Mouse (Mus musculus): ENCODE measurements around the gene Col4a6. TPM values are rescaled to one million over a fixed set of nuclear protein-coding genes. Genes with fewer than 3 reads are reported as not detected.

The Col4a6 gene
- 4.7 and 5.4 TPM in 2 replicates for polyA plus RNA-seq (2015; fragmentation: Nextera tagmentation; extraction: Ambion mirVana)

GRCm38 (mm10) chrX:141473470-141474302, at the start of gene Col4a6:
TSS of gene Col4a6 (minus strand) at chrX:141474076.
- Histone ChIP-seq H3K9me3 (replicated peaks) (no peaks in the 10 kb centered on the region), H3K27ac (peak within 1 kb of the TSS; percentile 16; the same call in 1 of the 2 replicates), H3K9ac (peak within 1 kb of the TSS; percentile 56), H3K36me3 (no peaks in the 10 kb centered on the region), H3K27me3 (no peaks in the 10 kb centered on the region), H3K4me1 (replicated peaks) (no peaks in the 10 kb centered on the region), H3K4me2 (peak within 1 kb of the TSS; percentile 65), H3K4me3 (peak within 1 kb of the TSS; percentile 61)
- WGBS, result 16% methylated on average over 16 of the region's 16 CpGs
- ATAC-seq (replicated peaks; ENCODE audit: insufficient number of reproducible peaks, insufficient read depth, low FRiP score, low read depth), result no peak

DNA sequence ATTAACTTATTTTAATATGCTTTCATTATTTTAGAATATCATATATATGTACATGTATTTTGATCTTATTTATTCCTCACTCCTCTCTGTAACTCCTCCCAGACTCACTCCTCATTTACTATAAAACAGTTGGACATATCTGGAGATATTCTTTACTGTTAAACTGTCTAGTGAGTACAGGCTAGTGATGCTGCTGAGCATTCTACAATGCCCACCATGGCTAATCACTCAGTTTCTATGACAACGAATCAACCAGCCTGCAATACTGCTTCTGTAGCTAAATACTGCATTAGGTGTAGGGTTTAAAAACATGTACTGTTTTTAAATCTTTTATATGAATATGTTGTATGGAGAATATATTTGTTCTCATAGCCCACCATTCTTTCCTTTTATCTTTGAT, 29.2 kb upstream of the Col4a6 start:
- H3K4me1 ChIP-seq (replicated peaks), result no peaks in the 10 kb centered on the region
- H3K4me3 ChIP-seq, result no peak overlapping the region
- no peak overlapping the region for H3K9ac ChIP-seq
- no peaks in the 10 kb centered on the region for H3K9me3 ChIP-seq (replicated peaks)
- no peak for ATAC-seq (replicated peaks; ENCODE audit: insufficient number of reproducible peaks, insufficient read depth, low FRiP score, low read depth)
- no peaks in the 10 kb centered on the region for H3K27me3 ChIP-seq
- no peak overlapping the region for H3K27ac ChIP-seq
- no peaks in the 10 kb centered on the region for H3K36me3 ChIP-seq
- no peak overlapping the region for H3K4me2 ChIP-seq
- 91% methylated on average over 1 of the region's 1 CpGs for WGBS

GRCm38 (mm10) chrX:141494545-141494944, 20.7 kb upstream of the Col4a6 start:
- Histone ChIP-seq H3K36me3 (no peaks in the 10 kb centered on the region), H3K27ac (no peak overlapping the region), H3K4me2 (no peak overlapping the region), H3K4me1 (replicated peaks) (no peaks in the 10 kb centered on the region), H3K4me3 (no peak overlapping the region), H3K9ac (no peak overlapping the region), H3K9me3 (replicated peaks) (no peaks in the 10 kb centered on the region), H3K27me3 (no peaks in the 10 kb centered on the region)
- 73% methylated on average over 4 of the region's 4 CpGs for WGBS
- ATAC-seq (replicated peaks; ENCODE audit: insufficient number of reproducible peaks, insufficient read depth, low FRiP score, low read depth), result no peak

- Histone ChIP-seq H3K4me2 (peak overlapping the region; percentile 65), H3K36me3 (no peaks in the 10 kb centered on the region), H3K9ac (peak overlapping the region; percentile 53), H3K27me3 (no peaks in the 10 kb centered on the region), H3K4me3 (peak overlapping the region; percentile 61), H3K27ac (peak overlapping the region; percentile 82), H3K9me3 (replicated peaks) (no peaks in the 10 kb centered on the region), H3K4me1 (replicated peaks) (no peaks in the 10 kb centered on the region)
- peak; percentile 55; the same call in 1 of the 2 replicates for ATAC-seq (replicated peaks; ENCODE audit: insufficient number of reproducible peaks, insufficient read depth, low FRiP score, low read depth)
- WGBS, result 13% methylated on average over 14 of the region's 14 CpGs
Observed at GRCm38 (mm10) chrX:141475566-141476327, 1.9 kb upstream of the Col4a6 start.

GRCm38 (mm10) chrX:141475110-141475509, 1.2 kb upstream of the Col4a6 start, which contains the start of gene Col4a5:
TSS of gene Col4a5 (plus strand) at chrX:141475385.
- ATAC-seq (replicated peaks; ENCODE audit: insufficient number of reproducible peaks, insufficient read depth, low FRiP score, low read depth), result peak; percentile 81

DNA sequence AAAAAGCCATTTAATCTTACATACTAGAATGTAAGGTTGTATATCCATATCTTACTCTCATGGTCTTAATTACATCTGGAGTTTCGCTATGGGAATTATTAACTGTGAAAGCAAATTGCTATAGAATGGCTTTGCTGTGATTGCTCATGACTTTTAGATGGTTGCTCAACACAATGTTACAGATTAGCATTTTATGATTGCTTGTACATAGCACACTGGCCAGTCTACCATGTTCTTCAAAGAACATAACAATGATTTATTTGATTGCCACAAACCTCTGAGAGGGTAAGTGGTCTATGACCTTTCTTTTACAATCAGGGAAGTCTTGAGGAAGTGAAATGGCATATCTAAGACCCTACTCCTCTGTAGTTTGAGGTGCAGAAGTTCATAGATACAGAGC, 25.9 kb downstream of the Col4a6 start:
- Histone ChIP-seq H3K27me3 (no peaks in the 10 kb centered on the region), H3K4me2 (no peak overlapping the region), H3K36me3 (no peaks in the 10 kb centered on the region), H3K4me1 (replicated peaks) (no peaks in the 10 kb centered on the region), H3K9me3 (replicated peaks) (no peaks in the 10 kb centered on the region), H3K9ac (no peak overlapping the region), H3K4me3 (no peak overlapping the region), H3K27ac (no peak overlapping the region)
- WGBS, result 58% methylated on average over 1 of the region's 1 CpGs
- ATAC-seq (replicated peaks; ENCODE audit: insufficient number of reproducible peaks, insufficient read depth, low FRiP score, low read depth), result no peak

More at GRCm38 (mm10) chrX:141475110-141475509, 1.2 kb upstream of the Col4a6 start, which contains the start of gene Col4a5:
- Histone ChIP-seq H3K4me3 (peak within 1 kb of the TSS; percentile 61), H3K27me3 (no peaks in the 10 kb centered on the region), H3K27ac (peak within 1 kb of the TSS; percentile 82), H3K9ac (peak within 1 kb of the TSS; percentile 53), H3K4me2 (peak within 1 kb of the TSS; percentile 65), H3K9me3 (replicated peaks) (no peaks in the 10 kb centered on the region), H3K36me3 (no peaks in the 10 kb centered on the region), H3K4me1 (replicated peaks) (no peaks in the 10 kb centered on the region)
- WGBS, result 10% methylated on average over 13 of the region's 13 CpGs

DNA sequence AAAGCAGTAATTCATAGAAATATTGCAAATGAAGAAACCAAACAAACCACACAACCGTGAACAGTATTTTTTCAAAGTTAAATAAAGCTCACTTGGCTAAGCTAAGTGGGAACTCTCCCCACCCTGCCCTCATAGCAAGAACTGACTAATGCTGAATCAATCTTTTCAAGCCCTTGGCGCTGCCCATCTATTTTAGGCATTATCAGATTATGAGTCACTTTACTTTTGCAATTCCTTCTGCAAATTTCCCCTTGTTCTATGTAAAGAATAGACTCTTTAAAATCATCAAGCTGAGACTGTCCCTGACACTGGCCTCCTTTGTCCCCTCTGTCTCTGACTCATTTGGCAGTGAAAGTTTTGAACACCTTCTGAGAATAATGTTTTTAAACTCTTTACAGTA, 34.5 kb downstream of the Col4a6 start:
- Histone ChIP-seq H3K27ac (no peak overlapping the region), H3K4me1 (replicated peaks) (peaks cover 3% of the 10 kb centered on the region; the same call in 1 of the 2 replicates), H3K9ac (no peak overlapping the region), H3K27me3 (no peaks in the 10 kb centered on the region), H3K9me3 (replicated peaks) (no peaks in the 10 kb centered on the region), H3K4me2 (no peak overlapping the region), H3K36me3 (no peaks in the 10 kb centered on the region), H3K4me3 (no peak overlapping the region)
- ATAC-seq (replicated peaks; ENCODE audit: insufficient number of reproducible peaks, insufficient read depth, low FRiP score, low read depth), result no peak
- WGBS, result 45% methylated on average over 2 of the region's 2 CpGs

GRCm38 (mm10) chrX:141436780-141437179, 37.1 kb downstream of the Col4a6 start:
- 75% methylated on average over 6 of the region's 6 CpGs for WGBS
- Histone ChIP-seq H3K4me1 (replicated peaks) (peaks cover 3% of the 10 kb centered on the region; the same call in 1 of the 2 replicates), H3K27me3 (no peaks in the 10 kb centered on the region), H3K9ac (no peak overlapping the region), H3K27ac (no peak overlapping the region), H3K36me3 (no peaks in the 10 kb centered on the region), H3K4me3 (no peak overlapping the region), H3K9me3 (replicated peaks) (no peaks in the 10 kb centered on the region), H3K4me2 (no peak overlapping the region)
- no peak for ATAC-seq (replicated peaks; ENCODE audit: insufficient number of reproducible peaks, insufficient read depth, low FRiP score, low read depth)

DNA sequence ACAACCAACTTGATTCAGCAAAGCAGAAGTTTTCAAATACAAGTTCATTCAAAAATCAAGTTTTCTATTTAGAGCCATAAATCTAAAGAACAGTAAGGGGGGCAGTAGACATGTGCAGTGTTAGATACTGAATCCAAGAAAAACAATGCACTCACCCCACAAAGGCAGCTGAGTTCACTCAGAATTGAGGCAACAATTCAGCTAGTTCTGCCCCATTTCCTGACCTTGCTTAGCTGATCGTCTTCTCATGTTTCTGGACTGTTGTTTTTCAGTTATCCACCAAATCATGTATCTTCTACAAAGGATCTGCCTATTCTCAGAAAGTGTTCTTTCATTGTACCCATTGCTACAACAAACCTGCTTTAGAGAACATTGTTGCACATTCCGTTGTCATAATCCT, 58.6 kb downstream of the Col4a6 start:
- no peak for ATAC-seq (replicated peaks; ENCODE audit: insufficient number of reproducible peaks, insufficient read depth, low FRiP score, low read depth)
- H3K36me3 ChIP-seq, result no peaks in the 10 kb centered on the region
- no peak overlapping the region for H3K4me3 ChIP-seq
- no peaks in the 10 kb centered on the region for H3K27me3 ChIP-seq
- no peaks in the 10 kb centered on the region for H3K4me1 ChIP-seq (replicated peaks)
- H3K27ac ChIP-seq, result no peak overlapping the region
- no peaks in the 10 kb centered on the region for H3K9me3 ChIP-seq (replicated peaks)
- WGBS, result 65% methylated on average over 2 of the region's 2 CpGs
- H3K4me2 ChIP-seq, result no peak overlapping the region
- H3K9ac ChIP-seq, result no peak overlapping the region

- no peak overlapping the region for H3K4me3 ChIP-seq
- no peaks in the 10 kb centered on the region for H3K27me3 ChIP-seq
- H3K9me3 ChIP-seq (replicated peaks), result no peaks in the 10 kb centered on the region
- H3K4me1 ChIP-seq (replicated peaks), result no peaks in the 10 kb centered on the region
- H3K36me3 ChIP-seq, result no peaks in the 10 kb centered on the region
- ATAC-seq (replicated peaks; ENCODE audit: insufficient number of reproducible peaks, insufficient read depth, low FRiP score, low read depth), result no peak
- WGBS, result 71% methylated on average over 3 of the region's 3 CpGs
- H3K27ac ChIP-seq, result no peak overlapping the region
- H3K9ac ChIP-seq, result no peak overlapping the region
- no peak overlapping the region for H3K4me2 ChIP-seq
Observed at GRCm38 (mm10) chrX:141396243-141396642, 77.6 kb downstream of the Col4a6 start.

DNA sequence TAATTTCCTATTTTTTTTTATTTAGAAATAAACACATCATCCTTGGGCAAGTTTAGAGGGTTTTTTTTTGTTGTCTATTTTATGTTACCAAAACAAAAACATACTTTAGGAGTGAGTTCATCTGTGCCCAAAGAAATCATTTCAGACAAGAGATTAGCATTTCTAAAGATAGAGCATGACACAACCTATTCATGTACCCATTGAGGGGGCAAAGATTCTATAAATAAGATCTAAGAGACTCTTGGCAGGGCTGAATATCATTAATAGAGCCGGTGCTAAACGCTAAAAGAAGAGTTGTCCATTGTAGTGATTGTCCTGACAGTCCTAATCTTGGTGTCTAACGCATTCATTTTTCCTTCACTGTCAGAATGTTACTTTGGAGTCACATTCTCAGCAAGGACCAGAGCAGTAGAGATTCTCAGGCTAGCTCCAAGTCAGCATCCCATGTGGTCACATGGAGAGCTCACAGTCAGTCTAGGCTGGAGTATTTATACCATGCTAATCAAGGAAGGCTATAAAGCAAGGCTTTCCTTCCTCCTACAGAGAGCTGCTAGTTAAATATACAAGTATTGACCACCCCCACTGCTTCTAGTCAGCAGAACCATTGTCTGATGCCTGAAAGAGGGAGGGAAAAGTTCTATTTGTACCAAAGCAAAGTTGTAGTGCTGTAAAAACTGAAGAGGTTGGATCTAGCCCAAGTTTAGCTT, 88.3 kb downstream of the Col4a6 start:
- no peaks in the 10 kb centered on the region for H3K36me3 ChIP-seq
- no peak for ATAC-seq (replicated peaks; ENCODE audit: insufficient number of reproducible peaks, insufficient read depth, low FRiP score, low read depth)
- WGBS, result 37% methylated on average over 3 of the region's 3 CpGs
- 0 out of 2 replicates have a peak, but pooled peaks cover 2% of the 10 kb centered on the region for H3K4me1 ChIP-seq (replicated peaks)
- no peak overlapping the region for H3K9ac ChIP-seq
- no peak overlapping the region for H3K4me2 ChIP-seq
- no peaks in the 10 kb centered on the region for H3K9me3 ChIP-seq (replicated peaks)
- no peak overlapping the region for H3K4me3 ChIP-seq
- H3K27me3 ChIP-seq, result no peaks in the 10 kb centered on the region
- H3K27ac ChIP-seq, result peak overlapping the region; percentile 60; the same call in 1 of the 2 replicates
